Mouse (Mus musculus) thymus, postnatal 36 days (tissue): ENCODE measurements around the gene Maml3.

Experiments
- DNase-seq, 2 experiments: peaks; one replicate each; pipeline ENCODE4 v3.0.0; 2022; ENCODE audit warnings: mixed read lengths in 2 of 2

Maml3 gene

DNA sequence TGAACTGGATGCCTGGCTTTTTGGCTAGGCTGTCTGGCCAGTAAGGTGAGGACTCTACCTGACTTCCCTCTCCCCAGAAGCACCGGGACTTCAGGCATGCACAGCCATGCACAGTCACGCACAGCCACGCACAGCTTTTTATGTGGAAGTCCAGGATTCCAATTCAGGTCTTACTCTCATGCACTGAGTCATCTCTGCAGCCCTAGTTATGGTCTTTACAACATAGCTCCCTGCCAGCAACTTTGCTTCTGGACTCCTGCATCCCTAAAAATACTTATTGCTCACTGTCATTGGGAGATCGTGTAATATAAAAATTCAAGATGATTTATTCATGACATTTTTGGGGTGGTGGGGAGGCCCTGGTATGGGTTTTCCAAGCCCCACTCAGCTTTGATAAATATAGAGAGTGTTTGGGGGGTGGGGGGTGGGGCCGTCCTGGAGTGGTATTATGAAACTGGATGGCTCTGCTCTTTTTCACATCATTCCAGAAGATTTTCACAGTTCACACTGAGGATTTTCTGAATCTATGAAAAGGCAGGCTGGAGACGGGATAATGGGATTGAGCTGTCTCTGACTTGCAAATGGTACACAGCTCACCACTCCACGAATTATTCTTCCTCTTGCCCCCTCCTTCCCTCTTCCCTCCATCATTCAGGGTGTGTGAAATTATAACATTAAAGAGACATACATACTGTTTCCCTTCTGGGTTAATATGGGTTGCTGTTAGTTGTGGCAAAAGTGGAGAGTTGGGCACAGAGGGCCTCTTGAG, 288.2 kb downstream of the Maml3 start:
- DNase-seq, result no peak

DNA sequence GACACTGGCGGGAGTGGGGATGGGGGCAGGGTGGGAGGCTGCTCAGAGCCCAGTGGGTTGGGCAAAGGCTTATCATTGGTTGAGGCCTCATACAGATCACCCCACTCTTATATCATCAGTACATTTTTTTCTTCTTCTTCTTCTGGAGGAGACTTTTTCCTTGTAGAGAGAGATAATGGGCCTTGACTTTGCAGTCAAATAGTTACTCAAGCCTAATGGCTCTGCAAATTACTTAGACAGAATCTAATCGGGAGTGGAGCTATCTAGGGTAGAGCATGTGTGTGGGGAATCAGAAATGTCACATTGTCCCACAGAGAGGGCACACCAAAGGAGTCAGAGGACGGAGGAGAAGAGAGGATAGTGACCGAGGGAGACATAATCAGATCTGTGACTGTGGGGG, 290.8 kb downstream of the Maml3 start:
- no peak for DNase-seq

DNA sequence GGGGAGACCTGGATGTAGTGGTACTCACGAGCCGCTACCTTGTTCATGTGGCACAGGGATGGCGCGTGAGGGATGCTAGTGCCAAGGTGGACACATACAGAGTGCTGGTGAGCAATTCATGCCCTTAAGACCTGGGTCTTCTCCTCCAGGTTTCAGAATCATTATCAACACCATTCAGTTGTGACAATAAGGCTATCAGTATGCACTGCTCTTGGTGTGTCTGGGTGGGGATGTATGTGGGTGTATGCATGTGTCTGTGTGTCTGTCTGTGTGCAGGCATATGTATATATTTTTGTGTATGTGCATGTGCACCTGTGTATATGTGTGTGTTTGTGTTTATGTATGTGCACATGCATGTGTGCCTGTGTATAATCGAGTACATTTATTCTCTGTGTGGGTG, 291.7 kb downstream of the Maml3 start:
- DNase-seq, result no peak

DNA sequence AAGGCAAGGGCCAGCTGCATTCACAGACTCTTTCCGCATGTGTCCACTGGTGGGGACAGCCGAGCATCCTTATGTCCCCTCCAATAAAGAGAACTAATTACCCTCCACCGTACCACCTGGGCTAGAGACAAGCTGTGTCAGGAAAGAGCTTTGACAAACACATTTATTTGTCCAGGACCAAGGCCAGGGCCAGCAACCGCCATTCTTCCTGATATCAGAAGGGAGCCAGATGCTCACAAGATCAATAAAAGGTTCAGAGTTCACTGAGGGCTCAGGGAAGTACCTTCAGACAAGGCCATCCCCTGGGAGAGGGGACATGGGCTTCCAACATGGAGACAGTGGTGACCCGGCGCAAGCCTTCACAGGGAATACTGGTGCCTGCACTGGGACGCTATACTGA, 294.1 kb downstream of the Maml3 start:
- DNase-seq, result no peak

DNA sequence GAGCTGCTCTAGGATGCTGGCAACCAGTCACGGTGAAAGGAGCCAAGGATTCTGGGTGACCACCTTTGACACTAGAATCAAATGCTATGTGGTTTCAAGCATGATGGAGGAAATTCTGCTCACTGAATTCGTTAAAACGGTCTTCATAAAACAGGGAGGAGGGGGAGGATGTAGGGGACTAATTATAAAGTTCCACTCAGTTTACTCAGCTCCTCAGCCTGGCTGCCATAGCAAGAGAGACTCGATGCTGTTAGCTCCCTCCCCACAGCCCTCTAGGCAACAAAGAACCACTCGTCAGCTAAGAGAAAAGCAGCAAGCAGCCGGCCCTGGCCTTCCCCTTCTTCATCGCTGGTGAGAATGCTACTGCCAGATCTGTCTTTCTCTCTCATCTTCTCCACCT, 295.1 kb downstream of the Maml3 start:
- no peak for DNase-seq

DNA sequence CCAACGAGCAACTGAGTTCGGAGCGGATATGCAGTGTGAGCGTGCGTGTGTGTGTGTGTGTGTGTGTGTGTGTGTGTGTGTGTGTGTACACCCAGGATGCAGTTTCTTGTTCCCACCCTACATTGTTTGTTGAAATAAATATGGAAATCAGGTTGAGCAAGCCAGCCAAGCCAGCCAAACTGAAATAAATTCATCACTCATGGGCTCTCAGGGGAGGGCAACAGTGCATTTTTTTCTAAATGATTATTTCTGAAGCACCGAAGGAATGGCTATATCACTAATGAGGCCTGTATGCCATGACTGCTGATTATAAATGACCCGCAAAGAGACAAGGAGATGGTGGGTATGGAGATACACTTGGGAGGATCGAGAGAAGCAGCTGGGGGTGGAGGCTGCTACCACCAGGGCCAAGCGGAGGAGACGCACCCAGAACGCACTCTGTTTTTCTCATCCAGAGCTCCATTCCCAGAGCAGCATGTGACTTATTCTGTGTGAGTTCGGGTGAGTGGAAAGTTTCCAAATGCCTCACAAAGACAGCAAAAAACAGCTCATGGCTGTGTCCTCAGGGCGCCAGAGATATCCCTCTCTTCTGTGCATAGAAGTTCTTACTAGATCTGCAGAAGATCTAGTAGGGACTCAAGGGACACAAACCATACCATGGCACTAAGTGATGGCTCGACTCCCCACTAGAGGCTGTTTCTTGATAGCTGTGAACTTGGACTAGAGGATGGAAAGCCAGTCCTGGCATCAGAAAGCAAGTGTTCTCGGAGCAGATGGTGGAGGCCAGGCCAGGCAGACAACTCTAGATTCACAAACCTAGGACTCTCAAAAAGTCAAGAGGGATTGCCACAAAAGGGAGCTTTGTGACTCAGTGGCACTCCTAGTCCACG, 296.6 kb downstream of the Maml3 start:
- DNase-seq, result no peak

DNA sequence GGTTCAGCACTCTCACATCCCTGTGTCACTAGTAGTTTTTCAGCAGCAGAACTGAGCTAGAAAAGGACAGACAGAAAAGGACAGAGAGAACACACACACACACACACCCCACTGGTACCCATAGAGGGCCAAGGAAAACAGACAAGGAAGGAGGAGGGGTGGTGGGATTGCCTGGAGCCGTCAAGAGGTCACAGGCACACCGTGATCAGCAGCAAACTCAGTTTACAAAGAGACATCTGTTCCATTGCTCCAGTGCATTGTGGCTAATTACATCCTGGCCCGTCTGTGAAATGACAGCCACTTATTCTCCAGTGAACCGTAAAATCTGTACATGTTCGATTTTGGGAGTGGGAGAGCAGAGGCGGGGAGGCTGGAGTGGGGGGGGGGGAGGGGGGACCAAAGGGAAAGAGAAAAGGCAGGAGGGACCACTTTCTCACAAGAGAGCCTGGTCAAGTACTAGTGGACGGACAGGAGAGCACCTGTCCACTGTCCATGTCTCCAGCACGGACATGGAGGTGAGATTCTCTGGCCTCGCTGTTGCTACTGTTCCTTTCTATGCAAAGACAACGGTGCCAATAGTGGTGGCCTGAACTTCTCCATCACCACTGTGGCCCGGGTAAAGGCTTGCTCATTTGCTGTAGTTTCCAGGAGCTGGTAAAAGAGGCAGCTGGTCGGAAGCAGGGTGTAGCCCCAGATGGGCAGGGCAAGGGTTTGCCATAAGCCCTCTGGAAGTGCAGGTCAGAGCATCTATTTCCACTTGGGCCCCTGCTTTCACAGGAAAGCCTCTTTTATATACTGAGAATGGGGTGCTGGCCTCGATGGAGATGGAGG, 299.2 kb downstream of the Maml3 start:
- no peak for DNase-seq

DNA sequence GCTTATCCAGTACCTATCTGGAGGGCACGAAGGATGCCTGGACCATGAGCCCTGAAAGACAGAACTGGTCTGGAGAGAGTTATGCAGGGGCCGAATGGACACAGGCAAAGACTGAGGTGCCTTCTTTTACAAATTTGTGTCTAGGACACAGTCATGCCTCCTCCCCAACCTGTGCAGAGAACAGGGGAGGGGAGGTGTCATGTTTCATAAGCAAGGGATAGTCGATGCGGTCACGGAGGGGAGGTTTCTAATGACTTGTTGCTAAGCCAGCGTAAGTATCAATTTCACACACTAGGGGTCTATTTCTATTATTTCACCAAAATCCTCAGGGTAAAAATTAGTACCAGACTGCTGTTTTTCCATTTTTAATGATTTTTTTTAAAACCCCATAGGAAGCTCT, 301.0 kb downstream of the Maml3 start:
- no peak for DNase-seq

DNA sequence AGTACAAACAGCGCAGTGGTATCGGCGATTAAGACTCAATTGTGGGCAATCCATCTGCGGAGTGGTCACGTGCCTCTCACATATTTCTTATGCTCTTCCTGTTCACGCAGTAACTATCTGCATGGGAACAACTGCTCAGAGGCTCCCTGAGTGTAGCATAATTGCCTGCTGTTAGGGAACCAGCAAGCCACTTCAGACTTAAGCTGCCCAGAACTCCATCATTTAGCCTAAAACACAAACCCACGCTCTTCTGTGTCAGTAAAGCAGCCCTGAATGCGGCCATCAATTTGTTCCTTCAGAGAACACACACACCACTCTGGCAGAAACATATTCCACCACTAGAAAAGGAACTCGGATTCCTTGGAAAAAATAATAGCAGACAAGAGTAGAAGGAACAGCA, 305.2 kb downstream of the Maml3 start:
- DNase-seq, result no peak

DNA sequence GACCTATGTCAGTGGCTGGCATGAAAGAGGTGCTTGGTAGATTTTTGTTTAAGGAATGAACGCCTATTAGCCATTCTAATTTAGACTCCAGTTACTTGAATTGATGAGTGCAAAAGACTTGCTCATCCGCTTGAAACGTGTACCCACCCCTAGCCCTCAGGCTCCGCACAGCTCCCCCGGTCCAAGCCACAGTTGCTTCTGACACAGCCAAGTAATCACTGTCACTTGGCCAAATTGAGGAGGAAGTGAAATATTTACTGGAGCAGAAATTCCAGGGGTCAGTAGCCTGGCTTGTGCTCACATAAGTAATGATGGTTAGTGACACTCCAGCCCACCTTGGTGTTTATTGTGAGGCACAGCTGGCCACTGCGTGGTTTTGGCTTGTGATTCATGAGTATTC, 308.0 kb downstream of the Maml3 start:
- no peak for DNase-seq

DNA sequence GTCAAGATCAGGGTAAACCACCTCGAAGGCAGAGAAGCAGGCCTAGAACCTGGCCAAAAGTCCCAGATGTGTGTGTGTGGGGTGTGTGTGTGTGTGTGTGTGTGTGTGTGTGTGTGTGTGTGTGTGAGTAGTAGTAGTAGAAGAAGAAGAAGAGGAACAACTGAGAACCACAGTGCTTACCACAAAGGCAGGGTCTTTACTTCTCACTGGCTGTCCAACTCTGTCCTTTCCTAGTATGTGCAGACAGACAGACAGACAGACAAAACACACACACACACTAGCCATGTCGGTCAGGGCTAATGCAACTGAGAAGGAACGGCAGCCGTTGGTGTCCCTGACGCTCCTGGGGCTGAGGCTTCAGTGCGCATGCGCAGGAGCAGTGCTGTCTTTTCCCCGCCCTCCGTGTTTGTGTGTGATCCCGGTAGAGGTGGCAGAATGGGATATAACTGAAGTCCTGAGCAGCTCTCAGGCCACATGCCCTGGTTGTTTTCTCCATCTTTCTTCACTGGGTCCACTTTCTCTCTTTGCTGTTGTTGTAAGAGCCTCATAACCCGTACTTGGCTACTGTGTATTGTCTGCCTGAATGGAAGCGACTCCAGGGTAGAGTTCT, 308.6 kb downstream of the Maml3 start:
- DNase-seq, result peak; percentile 47 to 52

DNA sequence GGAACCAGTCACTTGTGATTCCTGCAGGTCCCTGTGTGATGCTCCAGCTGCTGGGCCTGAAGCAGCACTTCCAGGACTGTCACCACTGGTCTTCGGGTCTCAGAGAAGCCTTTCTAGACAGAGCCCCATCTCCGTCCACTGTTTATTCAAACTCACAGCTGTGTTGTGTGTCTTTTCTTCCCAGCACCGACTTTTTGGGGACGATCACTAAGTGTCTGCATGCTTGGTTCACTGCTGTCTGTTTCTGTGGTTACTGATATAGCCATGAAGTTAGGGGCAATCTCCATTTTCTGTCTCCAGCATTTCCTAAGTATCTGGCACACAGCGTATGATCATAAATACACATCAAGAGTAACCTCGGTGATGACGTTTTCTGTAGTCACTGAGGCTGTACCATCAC, 313.3 kb downstream of the Maml3 start:
- no peak for DNase-seq

DNA sequence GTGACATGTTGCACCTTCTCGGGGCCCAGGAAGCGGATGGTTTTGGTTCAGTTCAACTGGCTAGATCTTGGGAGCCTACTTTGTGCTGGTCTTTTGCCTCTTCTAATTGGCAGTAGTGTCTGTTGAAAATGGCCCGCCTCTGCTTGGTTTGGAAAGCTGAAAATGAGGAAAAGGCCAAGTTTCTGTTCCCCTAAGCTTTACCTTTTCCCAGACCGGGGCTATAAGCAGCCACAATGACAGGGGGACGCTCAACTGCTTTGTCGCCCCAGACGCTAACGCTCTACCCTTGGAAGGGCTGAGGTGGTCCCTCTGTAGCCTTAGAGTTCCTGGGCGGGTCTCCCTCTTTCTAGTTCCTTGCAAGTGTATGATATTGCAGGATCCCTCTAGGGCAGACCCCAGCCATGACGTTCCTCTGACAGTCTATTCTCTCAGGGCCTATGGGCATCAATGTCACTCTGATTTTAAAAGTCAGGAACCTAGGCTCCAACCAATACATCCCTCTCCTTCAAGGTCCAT, 315.4 kb downstream of the Maml3 start:
- no peak for DNase-seq

DNA sequence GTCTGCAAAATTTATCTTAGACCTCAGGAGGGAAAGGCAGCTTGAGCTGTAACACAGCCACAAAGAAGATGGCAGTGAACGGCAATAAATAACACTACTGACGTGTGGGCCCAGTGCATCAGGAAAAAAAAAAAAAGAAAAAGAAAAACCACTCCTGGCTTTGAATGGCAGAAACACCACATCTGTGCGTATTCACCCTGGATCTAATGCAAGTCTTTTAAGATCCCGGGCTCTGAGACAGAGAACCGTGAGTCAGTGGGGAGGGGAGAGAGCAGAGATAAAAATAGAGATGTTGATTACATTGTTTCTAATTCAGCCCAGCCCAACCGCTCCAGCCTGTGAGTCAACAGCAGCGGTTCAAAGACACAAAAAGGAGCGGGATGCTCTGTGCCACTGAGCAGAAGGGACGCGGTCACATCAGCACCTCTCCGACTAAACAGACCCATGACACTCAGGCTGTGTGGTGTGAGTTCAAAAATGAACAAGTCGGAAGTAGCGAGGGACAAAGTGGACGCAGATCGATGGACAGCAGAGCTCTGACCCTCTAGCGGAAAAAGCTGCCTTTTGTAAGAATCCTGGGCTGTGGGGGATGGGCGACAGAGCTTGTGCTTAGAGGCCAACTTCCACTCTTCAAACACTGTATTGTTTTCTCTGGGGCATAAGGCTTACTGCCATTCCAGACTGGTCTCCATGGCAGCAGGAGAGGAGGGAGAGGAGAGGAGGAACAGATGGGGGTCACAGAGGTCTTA, 316.1 kb downstream of the Maml3 start:
- DNase-seq, result peak; percentile 18 to 22

DNA sequence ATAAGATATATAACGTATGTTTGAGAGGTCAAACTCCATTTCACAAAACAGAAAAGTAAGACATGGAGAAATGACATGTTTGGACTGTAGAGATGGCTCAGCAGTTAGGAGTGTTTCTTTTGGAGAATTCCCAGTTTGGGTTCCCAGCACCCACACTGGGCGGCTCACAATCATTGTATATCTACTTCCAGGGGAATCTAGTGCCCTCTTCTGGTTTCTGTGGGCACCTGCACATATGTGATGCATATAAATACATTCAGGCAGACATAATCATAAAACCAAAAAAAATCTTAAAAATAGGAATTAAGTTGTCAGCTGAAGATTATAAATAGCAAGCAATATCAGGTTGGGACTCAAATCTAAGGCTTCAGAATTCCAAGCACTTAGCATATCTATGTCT, 316.9 kb downstream of the Maml3 start:
- DNase-seq, result no peak

DNA sequence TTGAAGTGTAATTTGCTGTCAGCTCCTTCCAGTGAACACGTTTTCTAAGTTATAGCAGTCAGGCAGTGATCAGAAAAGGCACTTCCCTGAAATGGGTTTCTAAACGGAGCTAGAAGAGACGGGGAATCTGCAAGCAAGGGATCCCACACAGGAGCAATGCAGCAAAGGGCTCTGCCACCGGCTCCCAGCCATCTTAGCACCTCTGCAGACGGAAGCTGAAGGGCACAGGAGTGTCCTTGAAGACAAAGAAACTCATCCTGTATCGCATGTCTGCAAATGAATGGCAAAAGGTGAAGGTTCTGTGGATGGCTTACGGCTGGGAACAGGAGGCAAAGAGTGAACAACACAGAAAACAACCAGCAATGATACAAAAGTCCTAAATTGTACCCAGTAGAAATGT, 319.1 kb downstream of the Maml3 start:
- no peak for DNase-seq

DNA sequence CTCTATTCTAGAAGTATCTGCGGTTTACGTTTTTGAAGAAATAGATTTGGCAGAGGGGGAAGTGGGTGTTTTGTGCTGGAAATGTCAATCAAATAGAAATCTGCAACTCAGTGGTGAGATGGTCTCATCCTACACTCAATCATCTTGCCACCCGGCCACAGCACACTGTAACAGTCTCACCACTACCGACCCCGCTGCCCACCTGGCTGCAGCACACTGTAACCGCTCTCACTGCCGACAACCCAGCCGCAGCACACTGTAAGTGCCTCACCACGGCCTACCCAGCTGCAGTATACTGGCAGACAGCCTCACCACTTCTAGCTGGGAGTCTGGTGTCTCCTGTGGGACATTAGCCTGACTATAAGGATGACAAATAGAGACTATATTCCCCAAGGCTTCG, 322.7 kb downstream of the Maml3 start:
- peak; percentile 15 to 32 for DNase-seq

DNA sequence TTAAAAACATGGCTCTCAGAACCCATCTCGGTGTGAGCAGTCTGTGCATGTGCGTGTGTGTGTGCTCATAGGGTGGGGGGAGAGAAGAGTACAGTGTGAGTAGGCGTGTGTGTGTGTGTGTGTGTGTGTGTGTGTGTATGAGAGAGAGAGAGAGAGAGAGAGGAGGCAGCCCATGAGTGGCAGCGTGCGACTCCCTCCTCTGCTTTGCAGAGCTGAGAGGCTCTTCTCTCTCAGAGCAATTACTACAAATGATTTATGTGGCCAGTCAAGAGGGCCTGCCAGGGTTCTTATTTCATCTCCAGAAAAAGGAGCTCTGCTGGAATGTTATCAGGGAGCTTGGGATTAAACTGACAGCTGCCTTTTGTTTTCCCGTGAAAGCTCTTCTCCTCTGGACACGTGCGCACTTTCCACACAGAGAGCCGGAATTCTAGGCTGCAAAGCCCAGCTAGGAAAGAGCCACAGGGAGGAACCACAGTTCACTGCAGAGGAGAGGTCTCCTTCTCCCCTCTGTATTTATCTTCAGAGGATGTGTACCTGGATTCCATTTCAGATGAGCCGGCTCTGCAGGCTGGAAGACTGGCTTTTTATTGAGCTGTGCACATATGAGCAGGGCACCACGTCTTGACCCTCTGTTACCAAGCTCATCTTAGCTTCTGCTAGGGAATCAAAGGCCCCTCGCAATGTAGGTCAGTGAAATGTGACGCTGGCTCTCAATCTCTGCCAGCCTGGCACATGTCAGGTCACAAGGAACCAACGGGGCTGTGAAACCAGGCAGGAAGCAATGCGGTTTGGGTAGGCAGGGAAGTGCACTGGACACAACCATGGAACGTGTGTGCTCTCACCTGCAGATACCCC, 325.9 kb downstream of the Maml3 start:
- DNase-seq, result no peak

DNA sequence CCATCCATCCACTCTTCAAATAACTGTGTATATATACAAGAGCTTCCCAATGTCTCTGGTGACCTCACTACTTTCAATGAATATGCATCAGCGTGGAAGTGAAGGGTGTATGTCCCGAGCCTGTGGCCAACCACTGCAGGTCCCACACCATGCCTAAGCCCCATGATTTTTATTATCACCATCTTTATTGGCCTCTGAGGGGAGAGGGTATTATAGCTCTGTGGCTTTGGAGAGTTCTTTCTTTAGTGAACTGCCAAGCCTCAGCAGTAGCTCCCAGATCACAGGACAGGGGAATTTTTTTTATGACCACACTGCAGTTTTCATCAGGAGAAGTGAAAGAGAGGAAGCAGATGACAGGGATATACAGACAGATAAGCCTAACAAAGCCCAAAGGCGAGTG, 326.7 kb downstream of the Maml3 start:
- no peak for DNase-seq

DNA sequence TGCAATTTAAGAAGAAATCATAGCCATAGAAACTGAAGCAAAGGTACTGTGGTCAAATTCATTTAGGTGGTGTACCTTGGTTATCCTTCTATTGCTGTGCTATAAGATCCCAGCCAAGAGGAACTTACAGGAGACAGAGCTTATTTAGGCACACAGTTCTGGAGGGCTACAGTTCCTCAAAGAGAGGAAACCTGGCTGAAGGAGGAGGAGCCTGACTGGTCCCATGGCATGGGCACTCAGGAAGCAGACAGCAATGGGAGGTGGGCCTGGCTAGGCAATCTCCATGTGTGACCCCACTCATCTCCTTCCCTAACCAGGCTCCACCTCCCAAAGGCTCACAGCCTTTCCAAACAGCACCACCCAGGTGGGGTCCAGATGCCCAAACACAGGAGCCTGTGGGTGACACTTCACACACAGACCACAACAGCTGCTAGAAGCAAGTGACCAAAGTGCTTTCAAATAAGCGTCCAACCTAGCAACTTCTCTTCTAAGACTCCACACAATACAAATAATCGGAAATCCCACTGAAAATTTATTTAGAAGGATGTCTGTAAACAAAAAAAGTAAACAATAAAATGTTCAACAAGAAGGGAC, 328.8 kb downstream of the Maml3 start:
- no peak for DNase-seq

DNA sequence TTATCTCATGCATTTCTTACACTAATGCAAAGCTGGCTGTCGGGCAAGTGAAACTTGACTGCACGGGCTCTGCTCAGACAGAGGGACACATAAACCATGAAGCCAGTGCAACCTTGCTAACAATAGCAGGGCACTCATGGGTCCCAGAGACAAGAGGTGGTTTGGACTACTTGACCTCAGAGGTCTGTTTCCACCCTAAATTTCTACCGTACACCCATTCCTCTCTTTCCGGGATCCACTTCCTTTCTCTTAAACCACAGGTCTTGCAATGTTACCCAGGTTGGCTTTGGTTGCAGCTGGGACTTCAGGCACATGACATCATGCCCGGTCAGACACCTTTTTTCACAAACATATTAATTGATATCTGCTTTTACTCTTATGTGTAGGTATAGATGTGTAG, 331.3 kb downstream of the Maml3 start:
- DNase-seq, result no peak
